Mouse (Mus musculus): ENCODE measurements at regions not wholly inside any gene's neighbourhood (a gene's known extent, or its start where the extent isn't known, plus 50 kb on each side); places are given as distances from the start of the nearest gene placed in this dataset.
A peak's percentile ranks its signal among the peaks of the same experiment; 100 is the strongest.

GRCm38 (mm10) chr5:9954652-9955051 lies 229.7 kb upstream of the Grm3 start:
- no peaks in the 10 kb centered on the region for H3K27me3 ChIP-seq (ENCODE audit: low read depth, poor library complexity, severe bottlenecking)
- H3K27ac ChIP-seq: no peak overlapping the region
- no peaks in the 10 kb centered on the region for H3K4me1 ChIP-seq
- no peak overlapping the region for H3K4me3 ChIP-seq
- peak; percentile 41 for DNase-seq (ENCODE audit: low spot score)
- H3K36me3 ChIP-seq: no peaks in the 10 kb centered on the region
- 16% methylated on average over 3 of the region's 3 CpGs for WGBS
- H3K9me3 ChIP-seq (replicated peaks): no peaks in the 10 kb centered on the region

GRCm38 (mm10) chr5:9938746-9939145 lies 213.8 kb upstream of the Grm3 start:
- no peaks in the 10 kb centered on the region for H3K4me1 ChIP-seq
- H3K27me3 ChIP-seq (ENCODE audit: low read depth, poor library complexity, severe bottlenecking): no peaks in the 10 kb centered on the region
- H3K27ac ChIP-seq: no peak overlapping the region
- WGBS: 84% methylated on average over 2 of the region's 2 CpGs
- DNase-seq (ENCODE audit: low spot score): no peak
- no peaks in the 10 kb centered on the region for H3K9me3 ChIP-seq (replicated peaks)
- H3K4me3 ChIP-seq: no peak overlapping the region
- no peaks in the 10 kb centered on the region for H3K36me3 ChIP-seq

- Histone ChIP-seq H3K36me3 (no peaks in the 10 kb centered on the region), H3K4me1 (no peaks in the 10 kb centered on the region), H3K27ac (no peak overlapping the region), H3K4me3 (no peak overlapping the region), H3K27me3 (ENCODE audit: low read depth, poor library complexity, severe bottlenecking) (no peaks in the 10 kb centered on the region), H3K9me3 (replicated peaks) (no peaks in the 10 kb centered on the region; the same call in 1 of the 2 replicates)
- no peak for DNase-seq (ENCODE audit: low spot score)
- 85% methylated on average over 3 of the region's 3 CpGs for WGBS
These were observed 188.0 kb upstream of the Grm3 start for GRCm38 (mm10) chr5:9912936-9913335.

GRCm38 (mm10) chr5:9911783-9912182 lies 186.8 kb upstream of the Grm3 start:
- WGBS: 98% methylated on average over 1 of the region's 1 CpGs
- H3K36me3 ChIP-seq: no peaks in the 10 kb centered on the region
- no peak overlapping the region for H3K27ac ChIP-seq
- H3K9me3 ChIP-seq (replicated peaks): no peaks in the 10 kb centered on the region; the same call in 1 of the 2 replicates
- DNase-seq (ENCODE audit: low spot score): no peak
- no peak overlapping the region for H3K4me3 ChIP-seq
- H3K27me3 ChIP-seq (ENCODE audit: low read depth, poor library complexity, severe bottlenecking): no peaks in the 10 kb centered on the region
- H3K4me1 ChIP-seq: no peaks in the 10 kb centered on the region

- H3K4me3 ChIP-seq: no peak overlapping the region
- H3K27ac ChIP-seq: no peak overlapping the region
- H3K36me3 ChIP-seq: no peaks in the 10 kb centered on the region
- no peaks in the 10 kb centered on the region for H3K27me3 ChIP-seq (ENCODE audit: low read depth, poor library complexity, severe bottlenecking)
- no peaks in the 10 kb centered on the region; the same call in 1 of the 2 replicates for H3K9me3 ChIP-seq (replicated peaks)
- H3K4me1 ChIP-seq: no peaks in the 10 kb centered on the region
- DNase-seq (ENCODE audit: low spot score): no peak
These were observed 186.1 kb upstream of the Grm3 start for GRCm38 (mm10) chr5:9911089-9911473.

- Histone ChIP-seq H3K9me3 (replicated peaks) (no peaks in the 10 kb centered on the region; the same call in 1 of the 2 replicates), H3K27me3 (ENCODE audit: low read depth, poor library complexity, severe bottlenecking) (no peaks in the 10 kb centered on the region), H3K36me3 (no peaks in the 10 kb centered on the region), H3K27ac (no peak overlapping the region), H3K4me1 (no peaks in the 10 kb centered on the region), H3K4me3 (no peak overlapping the region)
- 90% methylated on average over 1 of the region's 1 CpGs for WGBS
- DNase-seq (ENCODE audit: low spot score): no peak
These were observed 185.6 kb upstream of the Grm3 start for GRCm38 (mm10) chr5:9910452-9911088.

GRCm38 (mm10) chr5:9895297-9895696 lies 170.3 kb upstream of the Grm3 start:
- WGBS: 83% methylated on average over 2 of the region's 2 CpGs

GRCm38 (mm10) chr5:9878063-9878462 lies 153.1 kb upstream of the Grm3 start:
- no peaks in the 10 kb centered on the region for H3K36me3 ChIP-seq
- no peaks in the 10 kb centered on the region for H3K27me3 ChIP-seq (ENCODE audit: low read depth, poor library complexity, severe bottlenecking)
- no peaks in the 10 kb centered on the region for H3K9me3 ChIP-seq (replicated peaks)
- DNase-seq (ENCODE audit: low spot score): no peak
- H3K27ac ChIP-seq: no peak overlapping the region
- no peaks in the 10 kb centered on the region for H3K4me1 ChIP-seq
- H3K4me3 ChIP-seq: no peak overlapping the region
- WGBS: 77% methylated on average over 1 of the region's 1 CpGs

More at GRCm38 (mm10) chr5:9895297-9895696, 170.3 kb upstream of the Grm3 start:
- H3K9me3 ChIP-seq (replicated peaks): no peaks in the 10 kb centered on the region
- H3K36me3 ChIP-seq: no peaks in the 10 kb centered on the region
- H3K27ac ChIP-seq: no peak overlapping the region
- DNase-seq (ENCODE audit: low spot score): no peak
- H3K4me1 ChIP-seq: no peaks in the 10 kb centered on the region
- H3K4me3 ChIP-seq: no peak overlapping the region
- no peaks in the 10 kb centered on the region for H3K27me3 ChIP-seq (ENCODE audit: low read depth, poor library complexity, severe bottlenecking)

- no peak overlapping the region for H3K27ac ChIP-seq
- H3K4me3 ChIP-seq: no peak overlapping the region
- H3K36me3 ChIP-seq: no peaks in the 10 kb centered on the region
- WGBS: 88% methylated on average over 4 of the region's 4 CpGs
- H3K4me1 ChIP-seq: no peaks in the 10 kb centered on the region
- H3K27me3 ChIP-seq (ENCODE audit: low read depth, poor library complexity, severe bottlenecking): no peaks in the 10 kb centered on the region
- no peaks in the 10 kb centered on the region for H3K9me3 ChIP-seq (replicated peaks)
- DNase-seq (ENCODE audit: low spot score): no peak
These were observed 144.1 kb upstream of the Grm3 start for GRCm38 (mm10) chr5:9869091-9869490.

- 87% methylated on average over 1 of the region's 1 CpGs for WGBS
- Histone ChIP-seq H3K9me3 (replicated peaks) (no peaks in the 10 kb centered on the region), H3K27me3 (ENCODE audit: low read depth, poor library complexity, severe bottlenecking) (no peaks in the 10 kb centered on the region), H3K4me3 (no peak overlapping the region), H3K4me1 (no peaks in the 10 kb centered on the region), H3K36me3 (no peaks in the 10 kb centered on the region), H3K27ac (no peak overlapping the region)
- no peak for DNase-seq (ENCODE audit: low spot score)
These were observed 104.8 kb upstream of the Grm3 start for GRCm38 (mm10) chr5:9829750-9830149.

- Histone ChIP-seq H3K4me1 (no peaks in the 10 kb centered on the region), H3K9me3 (replicated peaks) (no peaks in the 10 kb centered on the region), H3K27ac (no peak overlapping the region), H3K36me3 (no peaks in the 10 kb centered on the region), H3K27me3 (ENCODE audit: low read depth, poor library complexity, severe bottlenecking) (no peaks in the 10 kb centered on the region), H3K4me3 (no peak overlapping the region)
- DNase-seq (ENCODE audit: low spot score): no peak
These were observed 76.7 kb upstream of the Grm3 start for GRCm38 (mm10) chr5:9801707-9802106.

GRCm38 (mm10) chr5:9781107-9781506 lies 56.1 kb upstream of the Grm3 start:
- Histone ChIP-seq H3K27me3 (ENCODE audit: low read depth, poor library complexity, severe bottlenecking) (no peaks in the 10 kb centered on the region), H3K27ac (no peak overlapping the region), H3K9me3 (replicated peaks) (no peaks in the 10 kb centered on the region), H3K4me1 (no peaks in the 10 kb centered on the region), H3K36me3 (no peaks in the 10 kb centered on the region), H3K4me3 (no peak overlapping the region)
- DNase-seq (ENCODE audit: low spot score): no peak
